Mouse (Mus musculus) CH12.LX (cell line): Measurements from ENCODE around the gene Dusp2. TPM values are rescaled to one million over a fixed set of nuclear protein-coding genes. Genes with fewer than 3 reads are reported as not detected.

ENCODE experiments used
- DNase-seq: peaks from one replicate; pipeline ENCODE4 v3.0.0-alpha.2; 2013; ENCODE audit errors: extremely low read depth
- H3K27ac ChIP-seq: 2 replicates; pipeline ENCODE4 v1.5.1; 2012; ENCODE audit warnings: low read depth, mild to moderate bottlenecking, control low read depth, moderate library complexity; ENCODE audit not compliant: insufficient read depth
- H3K27me3 ChIP-seq: replicated peaks from 2 replicates; pipeline ENCODE3; 2012; ENCODE audit warnings: inconsistent platforms
- H3K36me3 ChIP-seq, 2 experiments: replicated peaks in 1 of 2; 2 replicates each; pipeline versions ENCODE3 to v1.6.1; 2012; ENCODE audit warnings: inconsistent platforms in 1 of 2, low read length in 1 of 2, mild to moderate bottlenecking in 1 of 2, mixed read lengths in 1 of 2, moderate library complexity in 1 of 2; ENCODE audit not compliant: control insufficient read depth in 1 of 2, insufficient read depth in 1 of 2
- H3K4me1 ChIP-seq, 2 experiments: 2 replicates each; pipeline ENCODE4 v1.6.1; 2012; ENCODE audit warnings: inconsistent platforms in 1 of 2, moderate library complexity in 1 of 2; ENCODE audit not compliant: insufficient read depth in 2 of 2, control insufficient read depth in 1 of 2
- H3K4me2 ChIP-seq: 2 replicates; pipeline ENCODE4 v1.6.1; 2012; ENCODE audit warnings: low read depth, mild to moderate bottlenecking, control low read depth; ENCODE audit not compliant: poor library complexity, insufficient read depth, severe bottlenecking
- H3K4me3 ChIP-seq, 3 experiments: fragments of 150-350 bp in 1 of 3; sonication (generic) in 1 of 3; replicated peaks in 1 of 3; 2 replicates each; pipeline versions ENCODE3 to v1.5.1; 2011 to 2012; ENCODE audit warnings: low read depth in 2 of 3, low read length in 2 of 3, mild to moderate bottlenecking in 2 of 3, moderate library complexity in 2 of 3, control low read depth in 1 of 3, improper control_type of control experiment in 1 of 3, inconsistent platforms in 1 of 3, mixed read lengths in 1 of 3; ENCODE audit not compliant: poor library complexity in 1 of 3
- H3K79me2 ChIP-seq: replicated peaks from 2 replicates; pipeline ENCODE4 v1.6.1; 2012; ENCODE audit warnings: mild to moderate bottlenecking, moderate library complexity; ENCODE audit not compliant: control insufficient read depth, poor library complexity, insufficient read depth, severe bottlenecking; ENCODE audit errors: extremely low read depth
- H3K9ac ChIP-seq: 2 replicates; pipeline ENCODE4 v1.6.1; 2012; ENCODE audit warnings: low read depth, mild to moderate bottlenecking, control low read depth, moderate library complexity; ENCODE audit not compliant: insufficient read depth
- H3K9me3 ChIP-seq: replicated peaks from 2 replicates; pipeline ENCODE3; 2012; ENCODE audit warnings: low read length, inconsistent platforms, mixed read lengths
- BHLHE40 ChIP-seq: IDR thresholded peaks from 2 replicates; pipeline ENCODE4 v1.6.1; 2011; ENCODE audit warnings: mild to moderate bottlenecking, low read depth, low read length, improper control_type of control experiment
- CHD2 ChIP-seq: IDR thresholded peaks from 2 replicates; pipeline ENCODE4 v1.6.1; 2011; ENCODE audit warnings: low read length, improper control_type of control experiment
- CTCF ChIP-seq, 2 experiments: IDR thresholded peaks in 1 of 2; conservative IDR thresholded peaks in 1 of 2; 2 replicates each; pipeline ENCODE4 v1.5.1; 2011 to 2012; ENCODE audit warnings: low read depth in 2 of 2, low read length in 2 of 2, improper control_type of control experiment in 1 of 2, inconsistent platforms in 1 of 2, mild to moderate bottlenecking in 1 of 2, moderate library complexity in 1 of 2
- ELF1 ChIP-seq: IDR thresholded peaks from 2 replicates; pipeline ENCODE4 v1.6.1; 2014; ENCODE audit warnings: low read depth, mild to moderate bottlenecking, inconsistent platforms, low read length, improper control_type of control experiment
- EP300 ChIP-seq: IDR thresholded peaks from 2 replicates; pipeline ENCODE4 v1.6.1; 2011; ENCODE audit warnings: low read length, improper control_type of control experiment
- ETS1 ChIP-seq: conservative IDR thresholded peaks from 2 replicates; pipeline ENCODE4 v1.6.1; 2012; ENCODE audit warnings: low read depth, mild to moderate bottlenecking, inconsistent platforms, low read length, improper control_type of control experiment, moderate library complexity
- HCFC1 ChIP-seq: IDR thresholded peaks from 2 replicates; pipeline ENCODE4 v1.6.1; 2012; ENCODE audit warnings: low read depth, mild to moderate bottlenecking, inconsistent platforms, low read length, improper control_type of control experiment
- IRF4 ChIP-seq: IDR thresholded peaks from 2 replicates; pipeline ENCODE4 v1.6.1; 2014; ENCODE audit warnings: low read depth, mild to moderate bottlenecking, inconsistent platforms, low read length, improper control_type of control experiment
- JUN ChIP-seq: IDR thresholded peaks from 2 replicates; pipeline ENCODE4 v1.6.1; 2011; ENCODE audit warnings: low read depth, mild to moderate bottlenecking, low read length, improper control_type of control experiment, moderate library complexity; ENCODE audit not compliant: insufficient read depth
- MAFK ChIP-seq: IDR thresholded peaks from 2 replicates; pipeline ENCODE4 v1.6.1; 2011; ENCODE audit warnings: low read length, improper control_type of control experiment; ENCODE audit not compliant: insufficient replicate concordance
- MAX ChIP-seq: IDR thresholded peaks from 2 replicates; pipeline ENCODE4 v1.6.1; 2011; ENCODE audit warnings: low read length, improper control_type of control experiment
- MAZ ChIP-seq: IDR thresholded peaks from 2 replicates; pipeline ENCODE4 v1.6.1; 2012; ENCODE audit warnings: low read depth, mild to moderate bottlenecking, inconsistent platforms, low read length, improper control_type of control experiment, moderate library complexity
- MEF2A ChIP-seq: IDR thresholded peaks from 2 replicates; pipeline ENCODE4 v1.6.1; 2014; ENCODE audit warnings: low read depth, mild to moderate bottlenecking, inconsistent platforms, low read length, improper control_type of control experiment, borderline replicate concordance
- MXI1 ChIP-seq: IDR thresholded peaks from 2 replicates; pipeline ENCODE4 v1.6.1; 2011; ENCODE audit warnings: mild to moderate bottlenecking, low read depth, low read length, improper control_type of control experiment
- MYC ChIP-seq: IDR thresholded peaks from 2 replicates; pipeline ENCODE4 v1.6.1; 2011; ENCODE audit warnings: low read depth, mild to moderate bottlenecking, improper control_type of control experiment, low read length
- NRF1 ChIP-seq: IDR thresholded peaks from 2 replicates; pipeline ENCODE4 v1.6.1; 2014; ENCODE audit warnings: low read depth, mild to moderate bottlenecking, inconsistent platforms, low read length, improper control_type of control experiment, moderate library complexity
- PAX5 ChIP-seq: IDR thresholded peaks from 2 replicates; pipeline ENCODE4 v1.6.1; 2012; ENCODE audit warnings: low read length, inconsistent platforms, mixed read lengths
- POLR2A ChIP-seq: IDR thresholded peaks from 2 replicates; pipeline ENCODE4 v1.6.1; 2011; ENCODE audit warnings: low read depth, mild to moderate bottlenecking, improper control_type of control experiment, low read length
- POLR2AphosphoS2 ChIP-seq: IDR thresholded peaks from 2 replicates; pipeline ENCODE4 v1.6.1; 2011; ENCODE audit warnings: low read depth, low read length, improper control_type of control experiment
- RAD21 ChIP-seq: IDR thresholded peaks from 2 replicates; pipeline ENCODE4 v1.6.1; 2011; ENCODE audit warnings: low read depth, mild to moderate bottlenecking, low read length, improper control_type of control experiment, moderate library complexity
- RCOR1 ChIP-seq: conservative IDR thresholded peaks from 2 replicates; pipeline ENCODE4 v1.6.1; 2012; ENCODE audit warnings: low read depth, mild to moderate bottlenecking, inconsistent platforms, low read length, improper control_type of control experiment
- TBP ChIP-seq: conservative IDR thresholded peaks from 2 replicates; pipeline ENCODE4 v1.6.1; 2011; ENCODE audit warnings: low read depth, low read length, improper control_type of control experiment
- UBTF ChIP-seq: IDR thresholded peaks from 2 replicates; pipeline ENCODE4 v1.6.1; 2012; ENCODE audit warnings: low read depth, mild to moderate bottlenecking, inconsistent platforms, low read length, improper control_type of control experiment, moderate library complexity
- USF1 ChIP-seq: IDR thresholded peaks from 2 replicates; pipeline ENCODE4 v1.6.1; 2014; ENCODE audit warnings: low read depth, mild to moderate bottlenecking, inconsistent platforms, low read length, improper control_type of control experiment
- ZC3H11A ChIP-seq: IDR thresholded peaks from 2 replicates; pipeline ENCODE4 v1.6.1; 2012; ENCODE audit warnings: low read depth, mild to moderate bottlenecking, inconsistent platforms, low read length, improper control_type of control experiment
- ZKSCAN1 ChIP-seq: IDR thresholded peaks from 2 replicates; pipeline ENCODE4 v1.6.1; 2012; ENCODE audit warnings: low read depth, inconsistent platforms, low read length, improper control_type of control experiment, borderline replicate concordance
- ZNF384 ChIP-seq: IDR thresholded peaks from 2 replicates; pipeline ENCODE4 v1.6.1; 2012; ENCODE audit warnings: low read depth, low read length, improper control_type of control experiment, inconsistent platforms
- dilution Hi-C: fragments of 300-500 bp; cut with MboI; formaldehyde crosslinking; loops from 2 replicates; pipeline ENCODE4 v1.14.3; 2020; ENCODE audit warnings: low sequenced_read_pairs; ENCODE audit not compliant: extremely low pct_unique_long_range_greater_than_20kb, extremely low pct_ligation_motif_present
- in situ Hi-C: fragments of 300-500 bp; cut with MboI; formaldehyde crosslinking; loops from 3 replicates; pipeline ENCODE4 v1.14.3; 2019; ENCODE audit warnings: low sequenced_read_pairs, low pct_ligation_motif_present, low pct_unique_long_range_greater_than_20kb, mixed read lengths
- polyA plus RNA-seq: library from polyadenylated mRNA; unstranded; fragments of >175 nt; gene quantifications from 2 replicates; pipeline ENCODE4 v1.2.1, GENCODE M21; 2012; ENCODE audit warnings: low read depth; ENCODE audit not compliant: insufficient read length
- total RNA-seq, 2 experiments: library from RNA; depleted of rRNA; stranded (reverse); fragments of 300-350 nt in 1 of 2; fragments of >200 nt in 1 of 2; gene quantifications; 2 replicates each; pipeline ENCODE4 v1.2.3; 2012 to 2014

Gene Dusp2
- total and polyA plus RNA-seq, 3 experiments: 57.8 to 107 (median 81.5) TPM

- H3K9me3 ChIP-seq: peaks cover 6% of the 10 kb centered on the region
- no peak overlapping the region for H3K4me2 ChIP-seq
- dilution Hi-C loops: no loop called here
- H3K4me3 ChIP-seq: no peak overlapping the region
- no peak overlapping the region for H3K9ac ChIP-seq
- H3K4me1 ChIP-seq: peaks cover 19 to 65% of the 10 kb centered on the region in 2 experiments
- no peaks in the 10 kb centered on the region for H3K27me3 ChIP-seq
- no peaks in the 10 kb centered on the region for H3K79me2 ChIP-seq
- no peaks in the 10 kb centered on the region for H3K36me3 ChIP-seq
- in situ Hi-C loops: no loop called here
- H3K27ac ChIP-seq: no peak overlapping the region
- TF ChIP-seq ELF1: no peak
- no peak for TF ChIP-seq MAZ
- TF ChIP-seq EP300: no peak
- no peak for TF ChIP-seq MAFK
- TF ChIP-seq ETS1: no peak
- TF ChIP-seq POLR2A: no peak
- DNase-seq: no peak
These were observed 19.5 kb upstream of the Dusp2 start for GRCm38 (mm10) chr2:127316431-127316830.

GRCm38 (mm10) chr2:127318136-127318535 is 17.8 kb upstream of the Dusp2 start:
- H3K36me3 ChIP-seq: no peaks in the 10 kb centered on the region
- no peak overlapping the region for H3K4me3 ChIP-seq
- peaks cover 24 to 78% of the 10 kb centered on the region in 2 experiments for H3K4me1 ChIP-seq
- H3K9me3 ChIP-seq: no peaks in the 10 kb centered on the region
- H3K9ac ChIP-seq: no peak overlapping the region
- H3K27me3 ChIP-seq: no peaks in the 10 kb centered on the region
- dilution Hi-C loops (no loop called here), in situ Hi-C loops (no loop called here)
- H3K4me2 ChIP-seq: no peak overlapping the region
- no peak overlapping the region for H3K27ac ChIP-seq
- TF ChIP-seq IRF4 (no peak), PAX5 (no peak), MAX (no peak), ELF1 (no peak), MEF2A (no peak), BHLHE40 (no peak), CTCF (conservative IDR thresholded peaks at IDR 0.05 in 1 of 2, IDR thresholded peaks at IDR 0.05 in 1 of 2; ENCODE audit: low read depth in 2 of 2, low read length in 2 of 2) (no peak), MAZ (no peak), ZNF384 (no peak)
- DNase-seq: no peak
- H3K79me2 ChIP-seq: no peaks in the 10 kb centered on the region

GRCm38 (mm10) chr2:127319071-127319470 is 16.9 kb upstream of the Dusp2 start:
- Histone ChIP-seq H3K27me3 (no peaks in the 10 kb centered on the region), H3K4me3 (no peak overlapping the region), H3K36me3 (no peaks in the 10 kb centered on the region), H3K9me3 (no peaks in the 10 kb centered on the region), H3K4me2 (no peak overlapping the region), H3K27ac (no peak overlapping the region), H3K9ac (no peak overlapping the region), H3K4me1 (peaks cover 26 to 78% of the 10 kb centered on the region in 2 experiments), H3K79me2 (no peaks in the 10 kb centered on the region)
- dilution Hi-C loops: no loop called here
- TF ChIP-seq ELF1 (no peak), NRF1 (no peak), PAX5 (no peak), CHD2 (no peak), POLR2AphosphoS2 (no peak), ZC3H11A (no peak), MAX (no peak), USF1 (no peak), MXI1 (no peak), MEF2A (no peak), MYC (no peak), RAD21 (no peak), HCFC1 (no peak), MAFK (no peak), IRF4 (no peak), JUN (no peak), TBP (no peak), ZKSCAN1 (no peak), UBTF (no peak), RCOR1 (no peak)
- DNase-seq: no peak
- in situ Hi-C loops: no loop called here
